Mouse (Mus musculus) erythroblast, embryonic 14.5 days (primary cell): ENCODE measurements around the gene Gm20403. TPM values are rescaled to one million over a fixed set of nuclear protein-coding genes. Genes with fewer than 3 reads are reported as not detected.
A peak's percentile ranks its signal among the peaks of the same experiment; 100 is the strongest.
"Not testable (repeated sequence)": the region's sequence is repeated elsewhere in the genome, so short reads cannot be mapped to it uniquely, and the experiment has no call there.

ENCODE experiments used
- H3K27me3 ChIP-seq: 2 replicates; pipeline ENCODE4 v1.6.1; 2012; ENCODE audit warnings: inconsistent platforms; ENCODE audit not compliant: control insufficient read depth
- H3K36me3 ChIP-seq: 2 replicates; pipeline ENCODE4 v1.6.1; 2012; ENCODE audit warnings: mild to moderate bottlenecking, inconsistent platforms; ENCODE audit not compliant: control insufficient read depth
- H3K4me1 ChIP-seq: 2 replicates; pipeline ENCODE4 v1.6.1; 2012; ENCODE audit warnings: inconsistent platforms; ENCODE audit not compliant: control insufficient read depth
- H3K4me3 ChIP-seq: replicated peaks from 2 replicates; pipeline ENCODE3; 2012; ENCODE audit warnings: moderate library complexity, mild to moderate bottlenecking, inconsistent platforms
- H3K9me3 ChIP-seq: 2 replicates; pipeline ENCODE4 v1.6.1; 2012; ENCODE audit warnings: low read length, inconsistent platforms, mixed read lengths; ENCODE audit not compliant: control insufficient read depth
- GATA1 ChIP-seq: IDR thresholded peaks from 2 replicates; pipeline ENCODE4 v1.6.1; 2012; ENCODE audit warnings: low read length, inconsistent platforms, mixed read lengths
- TAL1 ChIP-seq: IDR thresholded peaks from 3 replicates; pipeline ENCODE4 v1.6.1; 2012; ENCODE audit warnings: low read length, inconsistent platforms, mixed read lengths
- polyA plus RNA-seq: library from polyadenylated mRNA; stranded (reverse); fragments of >175 nt; gene quantifications from 2 replicates; pipeline ENCODE4 v1.2.3, GENCODE M21; 2012

The Gm20403 gene
- polyA plus RNA-seq, 1 experiment: 0.35 TPM

DNA sequence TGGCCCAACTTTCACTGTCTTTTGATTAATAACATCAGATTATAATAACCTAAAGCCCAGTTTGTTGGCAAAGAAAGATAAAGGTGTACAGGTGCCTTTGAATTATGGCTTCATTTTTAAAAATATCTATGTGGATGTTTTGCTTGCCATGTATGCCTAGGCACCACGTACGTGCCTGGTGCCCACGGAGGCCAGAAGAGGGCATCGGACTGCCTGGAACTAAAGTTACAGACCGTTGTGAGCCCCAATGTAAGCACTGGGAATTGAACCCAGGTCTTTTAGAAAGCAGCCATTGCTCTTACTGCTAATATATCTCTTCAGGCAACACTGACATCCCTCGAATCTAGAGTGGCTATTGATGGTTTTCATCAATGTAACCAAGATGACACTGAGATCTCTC, 4.4 kb downstream of the Gm20403 start:
- peaks cover 63% of the 10 kb centered on the region for H3K36me3 ChIP-seq
- no peaks in the 10 kb centered on the region for H3K27me3 ChIP-seq

GRCm38 (mm10) chr12:54980939-54981338, 5.4 kb downstream of the Gm20403 start:
- Histone ChIP-seq H3K4me3 (no peak overlapping the region), H3K27me3 (no peaks in the 10 kb centered on the region), H3K9me3 (no peaks in the 10 kb centered on the region), H3K4me1 (peaks cover 61% of the 10 kb centered on the region), H3K36me3 (peaks cover 70% of the 10 kb centered on the region)
- TF ChIP-seq GATA1 (no peak), TAL1 (no peak)

More for the DNA sequence above, 4.4 kb downstream of the Gm20403 start:
- H3K4me1 ChIP-seq: peaks cover 59% of the 10 kb centered on the region
- TF ChIP-seq GATA1 (no peak), TAL1 (no peak)
- H3K9me3 ChIP-seq: no peaks in the 10 kb centered on the region
- no peak overlapping the region for H3K4me3 ChIP-seq

DNA sequence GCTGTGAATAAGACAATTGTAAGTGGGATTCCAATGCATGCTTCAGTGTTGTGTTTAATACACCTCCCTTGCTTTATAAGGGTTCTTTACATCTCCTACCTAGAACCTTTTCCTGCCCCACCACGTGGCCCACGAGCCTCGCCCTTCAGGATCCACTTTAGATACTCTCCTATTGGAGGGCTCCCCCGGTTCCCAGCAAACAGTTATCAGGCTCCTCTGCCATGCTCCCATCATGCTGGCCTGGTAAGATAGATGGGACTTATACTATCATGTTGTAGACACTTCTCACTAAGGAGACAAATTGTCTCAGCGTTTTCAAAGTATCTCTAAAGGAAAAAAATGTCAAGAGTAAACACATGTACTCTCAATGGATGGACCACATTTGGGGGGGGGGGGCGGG, 5.8 kb downstream of the Gm20403 start:
- H3K4me3 ChIP-seq: no peak overlapping the region
- H3K4me1 ChIP-seq: peaks cover 61% of the 10 kb centered on the region
- peaks cover 74% of the 10 kb centered on the region for H3K36me3 ChIP-seq
- H3K27me3 ChIP-seq: no peaks in the 10 kb centered on the region
- H3K9me3 ChIP-seq: no peaks in the 10 kb centered on the region
- TF ChIP-seq TAL1 (peak; percentile 46), GATA1 (0 out of 2 replicates have a peak, but pooled peaks have one; percentile 15)

GRCm38 (mm10) chr12:54969033-54969432, 17.3 kb downstream of the Gm20403 start:
- H3K9me3 ChIP-seq: no peaks in the 10 kb centered on the region
- TF ChIP-seq GATA1 (no peak), TAL1 (no peak)
- H3K4me3 ChIP-seq: no peak overlapping the region
- H3K36me3 ChIP-seq: peaks cover 86% of the 10 kb centered on the region
- H3K4me1 ChIP-seq: peaks cover 16% of the 10 kb centered on the region
- no peaks in the 10 kb centered on the region for H3K27me3 ChIP-seq

- TF ChIP-seq TAL1 (no peak), GATA1 (no peak)
- H3K9me3 ChIP-seq: no peaks in the 10 kb centered on the region
- H3K36me3 ChIP-seq: peaks cover 81% of the 10 kb centered on the region
- H3K4me1 ChIP-seq: peaks cover 18% of the 10 kb centered on the region
- H3K4me3 ChIP-seq: no peak overlapping the region
- no peaks in the 10 kb centered on the region for H3K27me3 ChIP-seq
These were observed 20.7 kb downstream of the Gm20403 start for GRCm38 (mm10) chr12:54965532-54966160.

DNA sequence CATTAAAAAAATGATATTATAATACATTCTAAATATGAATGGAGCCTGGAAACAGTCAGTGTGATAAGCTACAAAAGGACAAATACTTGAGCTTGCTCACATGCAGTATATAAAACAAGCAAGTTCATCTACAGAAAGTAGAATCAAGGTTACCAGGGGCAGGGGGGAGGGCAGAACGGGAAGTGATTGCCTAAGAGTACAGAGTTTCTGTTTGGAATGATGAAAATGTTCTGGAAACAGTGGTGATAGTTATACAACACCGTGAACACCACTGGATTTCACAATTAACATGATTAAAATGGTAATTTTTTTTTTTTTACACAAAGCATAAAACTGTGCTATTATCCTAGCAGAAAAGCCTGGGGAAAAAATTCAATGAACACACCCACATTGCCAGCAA, 26.8 kb downstream of the Gm20403 start:
- Histone ChIP-seq H3K9me3 (no peaks in the 10 kb centered on the region), H3K4me1 (peaks cover 10% of the 10 kb centered on the region), H3K36me3 (peaks cover 67% of the 10 kb centered on the region), H3K27me3 (no peaks in the 10 kb centered on the region), H3K4me3 (no peak overlapping the region)
- TF ChIP-seq GATA1 (no peak), TAL1 (no peak)

GRCm38 (mm10) chr12:54956974-54957373, 29.4 kb downstream of the Gm20403 start:
- H3K4me1 ChIP-seq: peaks cover 4% of the 10 kb centered on the region
- H3K9me3 ChIP-seq: no peaks in the 10 kb centered on the region
- no peak for TF ChIP-seq TAL1
- TF ChIP-seq GATA1: no peak
- H3K4me3 ChIP-seq: no peak overlapping the region
- no peaks in the 10 kb centered on the region for H3K27me3 ChIP-seq
- peaks cover 66% of the 10 kb centered on the region for H3K36me3 ChIP-seq

DNA sequence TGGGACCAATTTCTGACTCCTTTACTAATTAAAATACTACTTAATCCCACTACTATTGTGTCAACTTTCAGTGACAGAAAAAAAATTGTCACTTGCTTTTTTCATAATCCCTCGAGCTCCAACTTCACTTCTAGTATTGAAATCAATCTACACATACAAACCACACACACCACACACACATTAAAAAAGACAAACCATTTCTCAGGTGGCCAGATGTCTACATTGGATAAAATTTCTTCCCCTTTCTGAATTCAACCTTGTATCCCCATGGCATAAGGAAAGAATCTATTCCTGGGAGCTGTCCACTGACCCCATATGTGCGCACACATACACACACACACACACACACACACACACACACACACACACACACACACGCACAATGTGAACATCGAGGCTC, 29.9 kb downstream of the Gm20403 start:
- H3K9me3 ChIP-seq: no peaks in the 10 kb centered on the region
- no peak for TF ChIP-seq GATA1
- TF ChIP-seq TAL1: no peak
- no peaks in the 10 kb centered on the region for H3K27me3 ChIP-seq
- peaks cover 66% of the 10 kb centered on the region for H3K36me3 ChIP-seq
- H3K4me1 ChIP-seq: peaks cover 2% of the 10 kb centered on the region
- H3K4me3 ChIP-seq: no peak overlapping the region

- Histone ChIP-seq H3K4me3 (no peak overlapping the region), H3K27me3 (no peaks in the 10 kb centered on the region), H3K4me1 (no peaks in the 10 kb centered on the region), H3K9me3 (no peaks in the 10 kb centered on the region), H3K36me3 (peaks cover 80% of the 10 kb centered on the region)
- no peak for TF ChIP-seq TAL1
- no peak for TF ChIP-seq GATA1
These were observed 40.2 kb downstream of the Gm20403 start for GRCm38 (mm10) chr12:54946116-54946515.

DNA sequence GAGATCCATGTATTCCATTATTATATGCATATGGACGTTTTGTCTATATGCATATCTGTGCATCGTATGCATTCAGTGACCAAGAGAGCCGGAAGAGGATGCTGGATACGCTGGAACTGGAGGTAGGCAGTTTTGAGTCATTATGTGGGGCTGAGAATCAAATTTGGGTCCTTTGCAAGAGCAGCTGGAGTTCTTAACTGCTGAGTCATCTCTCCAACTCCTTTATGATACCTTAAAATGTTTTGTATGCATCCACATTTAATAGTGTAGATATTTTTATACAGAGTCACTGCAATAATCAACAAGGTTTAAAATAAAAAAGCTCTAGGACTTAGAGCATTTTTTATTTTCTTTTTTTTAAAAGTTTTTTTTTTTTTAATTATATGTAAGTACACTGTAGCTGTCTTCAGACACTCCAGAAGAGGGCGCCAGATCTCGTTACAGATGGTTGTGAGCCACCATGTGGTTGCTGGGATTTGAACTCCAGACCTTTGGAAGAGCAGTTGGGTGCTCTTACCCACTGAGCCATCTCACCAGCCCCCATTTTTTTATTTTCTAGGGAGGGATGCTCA, 43.7 kb downstream of the Gm20403 start:
- peaks cover 86% of the 10 kb centered on the region for H3K36me3 ChIP-seq
- H3K27me3 ChIP-seq, H3K4me3 ChIP-seq, H3K9me3 ChIP-seq: not testable (repeated sequence)
- H3K4me1 ChIP-seq: peaks cover 18% of the 10 kb centered on the region

DNA sequence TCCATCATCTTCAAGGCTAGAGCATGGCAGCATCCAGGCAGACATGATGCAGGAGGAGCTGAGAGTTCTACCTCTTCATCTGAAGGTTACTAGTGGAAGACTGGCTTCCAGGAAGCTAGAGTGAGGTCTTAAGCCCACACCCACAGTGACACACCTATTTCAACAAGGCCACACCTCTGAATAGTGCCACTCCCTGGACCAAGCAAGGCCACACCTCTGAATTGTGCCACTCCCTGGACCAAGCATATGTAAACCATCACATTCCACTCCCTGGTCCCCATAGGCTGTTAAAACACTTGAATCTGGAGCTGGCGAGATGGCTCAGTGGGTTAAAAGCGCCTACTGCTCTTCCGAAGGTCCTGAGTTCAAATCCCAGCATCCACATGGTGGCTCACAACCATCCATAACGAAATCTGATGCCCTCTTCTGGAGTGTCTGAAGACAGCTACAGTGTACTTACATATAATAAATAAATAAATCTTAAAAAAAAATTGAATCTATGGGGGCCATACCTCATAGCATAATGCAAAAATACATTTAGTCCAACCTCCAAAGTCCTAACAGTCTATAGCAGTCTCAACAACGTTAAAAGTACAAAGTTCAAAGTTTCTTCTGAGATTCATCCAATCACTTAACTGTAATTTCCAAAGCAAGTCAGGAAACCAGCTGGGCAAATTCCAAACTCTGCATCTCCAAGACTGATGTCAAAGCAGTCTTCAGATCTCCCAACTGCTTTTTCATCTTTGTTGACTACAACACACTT, 48.6 kb downstream of the Gm20403 start:
- not testable (repeated sequence) for H3K27me3 ChIP-seq, H3K4me3 ChIP-seq, H3K9me3 ChIP-seq
- peaks cover 26% of the 10 kb centered on the region for H3K4me1 ChIP-seq
- peaks cover 93% of the 10 kb centered on the region for H3K36me3 ChIP-seq
